Mouse (Mus musculus) hindbrain, embryonic 11.5 days (tissue): Measurements from ENCODE around the gene Igf1r. TPM values are rescaled to one million over a fixed set of nuclear protein-coding genes. Genes with fewer than 3 reads are reported as not detected.
A peak's percentile ranks its signal among the peaks of the same experiment; 100 is the strongest.

ENCODE experiments used
- ATAC-seq: fragments of 200-750 bp; cut with Nextera tagmentation; 2 replicates; pipeline ENCODE4 v1.8.0; 2017; ENCODE audit warnings: mild to moderate bottlenecking, moderate TSS enrichment, moderate library complexity; ENCODE audit not compliant: low FRiP score
- DNase-seq: peaks from one replicate; pipeline ENCODE4 v3.0.0-alpha.2; 2015; ENCODE audit warnings: low spot score
- H3K27ac ChIP-seq: fragments of 300-500 bp; sonication (generic); 2 replicates; pipeline ENCODE4 v1.5.1; 2014; ENCODE audit warnings: mild to moderate bottlenecking, low read depth, low read length
- H3K27me3 ChIP-seq: fragments of 300-500 bp; sonication (generic); 2 replicates; pipeline ENCODE4 v1.6.1; 2014; ENCODE audit warnings: mild to moderate bottlenecking, low read length, moderate library complexity, mixed read lengths; ENCODE audit not compliant: control insufficient read depth, insufficient read depth
- H3K36me3 ChIP-seq: fragments of 300-500 bp; sonication (generic); 2 replicates; pipeline ENCODE4 v1.6.1; 2014; ENCODE audit warnings: mild to moderate bottlenecking, low read length, moderate library complexity, mixed read lengths; ENCODE audit not compliant: control insufficient read depth, insufficient read depth
- H3K4me1 ChIP-seq: fragments of 300-500 bp; sonication (generic); replicated peaks from 2 replicates; pipeline ENCODE4 v1.6.1; 2014; ENCODE audit warnings: low read length, mixed read lengths; ENCODE audit not compliant: control insufficient read depth, insufficient read depth
- H3K4me2 ChIP-seq: fragments of 300-500 bp; sonication (generic); replicated peaks from 2 replicates; pipeline ENCODE4 v1.6.1; 2014; ENCODE audit warnings: mild to moderate bottlenecking, low read depth, low read length
- H3K4me3 ChIP-seq: fragments of 300-500 bp; sonication (generic); 2 replicates; pipeline ENCODE4 v1.5.1; 2014; ENCODE audit warnings: low read depth, low read length
- H3K9ac ChIP-seq: fragments of 300-500 bp; sonication (generic); 2 replicates; pipeline ENCODE4 v1.6.1; 2014; ENCODE audit warnings: low read depth, low read length
- H3K9me3 ChIP-seq: fragments of 300-500 bp; sonication (generic); 2 replicates; pipeline ENCODE4 v1.6.1; 2016; ENCODE audit warnings: low read length; ENCODE audit not compliant: control insufficient read depth
- WGBS: fragments of 180-500 bp; shearing (Covaris S2); extraction: QIAGEN DNeasy Blood & Tissue Kit; methylation state at CpG from one replicate; pipeline ENCODE4 v1.1.7; 2014; 5-methylcytosine and 5-hydroxymethylcytosine counted together
- polyA plus RNA-seq: library from polyadenylated mRNA; unstranded; fragments of >200 nt; fragmentation: Nextera tagmentation; extraction: Ambion mirVana; gene quantifications from 2 replicates; pipeline ENCODE4 v1.2.1, GENCODE M21; 2014

Gene Igf1r
- polyA plus RNA-seq, 1 experiment from 2014 or later = 35.7 TPM

GRCm38 (mm10) chr7:68246249-68246648 lies 293.6 kb downstream of the Igf1r start:
- Histone ChIP-seq H3K4me2 (no peak overlapping the region), H3K27ac (no peak overlapping the region), H3K27me3 (no peaks in the 10 kb centered on the region), H3K36me3 (no peaks in the 10 kb centered on the region), H3K4me3 (no peak overlapping the region), H3K4me1 (no peaks in the 10 kb centered on the region), H3K9ac (no peak overlapping the region), H3K9me3 (no peaks in the 10 kb centered on the region)
- no peak for ATAC-seq
- DNase-seq = no peak
- WGBS = 74% methylated on average over 8 of the region's 8 CpGs

- H3K4me3 ChIP-seq = no peak overlapping the region
- no peak overlapping the region for H3K9ac ChIP-seq
- H3K4me2 ChIP-seq = no peak overlapping the region
- no peaks in the 10 kb centered on the region for H3K27me3 ChIP-seq
- H3K27ac ChIP-seq = no peak overlapping the region
- WGBS = 82% methylated on average over 1 of the region's 1 CpGs
- ATAC-seq (no peak), DNase-seq (no peak)
- H3K36me3 ChIP-seq = no peaks in the 10 kb centered on the region
- no peaks in the 10 kb centered on the region for H3K4me1 ChIP-seq
- H3K9me3 ChIP-seq = no peaks in the 10 kb centered on the region
Observed at GRCm38 (mm10) chr7:68250411-68250810, 297.8 kb downstream of the Igf1r start.

GRCm38 (mm10) chr7:68250902-68251301 lies 298.3 kb downstream of the Igf1r start:
- no peak overlapping the region for H3K9ac ChIP-seq
- no peak for ATAC-seq
- 84% methylated on average over 3 of the region's 3 CpGs for WGBS

GRCm38 (mm10) chr7:68257767-68258166 lies 305.1 kb downstream of the Igf1r start:
- Histone ChIP-seq H3K36me3 (no peaks in the 10 kb centered on the region), H3K4me1 (no peaks in the 10 kb centered on the region), H3K27me3 (no peaks in the 10 kb centered on the region), H3K4me2 (no peak overlapping the region), H3K27ac (no peak overlapping the region), H3K9ac (no peak overlapping the region), H3K4me3 (no peak overlapping the region), H3K9me3 (no peaks in the 10 kb centered on the region)
- ATAC-seq (no peak), DNase-seq (no peak)
- WGBS = 76% methylated on average over 2 of the region's 2 CpGs

More at GRCm38 (mm10) chr7:68250902-68251301, 298.3 kb downstream of the Igf1r start:
- H3K4me3 ChIP-seq = no peak overlapping the region
- H3K4me2 ChIP-seq = no peak overlapping the region
- no peaks in the 10 kb centered on the region for H3K36me3 ChIP-seq
- no peaks in the 10 kb centered on the region for H3K9me3 ChIP-seq
- no peaks in the 10 kb centered on the region for H3K4me1 ChIP-seq
- no peak for DNase-seq
- H3K27ac ChIP-seq = no peak overlapping the region
- no peaks in the 10 kb centered on the region for H3K27me3 ChIP-seq

GRCm38 (mm10) chr7:68258326-68259150 lies 305.9 kb downstream of the Igf1r start:
- Histone ChIP-seq H3K4me2 (no peak overlapping the region), H3K9ac (no peak overlapping the region), H3K27me3 (no peaks in the 10 kb centered on the region), H3K36me3 (no peaks in the 10 kb centered on the region), H3K27ac (no peak overlapping the region), H3K4me3 (no peak overlapping the region), H3K4me1 (no peaks in the 10 kb centered on the region), H3K9me3 (no peaks in the 10 kb centered on the region)
- ATAC-seq (no peak), DNase-seq (no peak)
- WGBS = 83% methylated on average over 17 of the region's 17 CpGs

GRCm38 (mm10) chr7:68259523-68260081 lies 307.0 kb downstream of the Igf1r start:
- no peak for ATAC-seq
- H3K27ac ChIP-seq = no peak overlapping the region
- H3K4me2 ChIP-seq = no peak overlapping the region
- no peak overlapping the region for H3K9ac ChIP-seq
- DNase-seq = no peak
- H3K4me3 ChIP-seq = no peak overlapping the region
- no peaks in the 10 kb centered on the region for H3K36me3 ChIP-seq
- H3K27me3 ChIP-seq = 0 out of 2 replicates have a peak, but pooled peaks cover 2% of the 10 kb centered on the region
- 79% methylated on average over 6 of the region's 6 CpGs for WGBS
- no peaks in the 10 kb centered on the region for H3K9me3 ChIP-seq
- H3K4me1 ChIP-seq = peaks cover 2% of the 10 kb centered on the region; the same call in 1 of the 2 replicates

- Histone ChIP-seq H3K4me3 (no peak overlapping the region), H3K9me3 (no peaks in the 10 kb centered on the region), H3K4me1 (peaks cover 2% of the 10 kb centered on the region; the same call in 1 of the 2 replicates), H3K9ac (no peak overlapping the region), H3K27me3 (0 out of 2 replicates have a peak, but pooled peaks cover 2% of the 10 kb centered on the region), H3K27ac (no peak overlapping the region), H3K4me2 (no peak overlapping the region), H3K36me3 (no peaks in the 10 kb centered on the region)
- WGBS = 60% methylated on average over 8 of the region's 8 CpGs
- no peak for ATAC-seq
- DNase-seq = no peak
Observed at GRCm38 (mm10) chr7:68262612-68263200, 310.1 kb downstream of the Igf1r start.

GRCm38 (mm10) chr7:68263346-68264027 lies 310.9 kb downstream of the Igf1r start:
- Histone ChIP-seq H3K4me1 (peaks cover 2% of the 10 kb centered on the region; the same call in 1 of the 2 replicates), H3K9ac (no peak overlapping the region), H3K4me3 (no peak overlapping the region; the same call in 1 of the 2 replicates), H3K36me3 (no peaks in the 10 kb centered on the region), H3K27me3 (0 out of 2 replicates have a peak, but pooled peaks cover 2% of the 10 kb centered on the region), H3K9me3 (no peaks in the 10 kb centered on the region), H3K27ac (no peak overlapping the region), H3K4me2 (peak overlapping the region; percentile 35)
- ATAC-seq (no peak), DNase-seq (no peak)
- WGBS = 56% methylated on average over 8 of the region's 8 CpGs
